Mouse (Mus musculus): Measurements from ENCODE around the gene Spic.

DNA sequence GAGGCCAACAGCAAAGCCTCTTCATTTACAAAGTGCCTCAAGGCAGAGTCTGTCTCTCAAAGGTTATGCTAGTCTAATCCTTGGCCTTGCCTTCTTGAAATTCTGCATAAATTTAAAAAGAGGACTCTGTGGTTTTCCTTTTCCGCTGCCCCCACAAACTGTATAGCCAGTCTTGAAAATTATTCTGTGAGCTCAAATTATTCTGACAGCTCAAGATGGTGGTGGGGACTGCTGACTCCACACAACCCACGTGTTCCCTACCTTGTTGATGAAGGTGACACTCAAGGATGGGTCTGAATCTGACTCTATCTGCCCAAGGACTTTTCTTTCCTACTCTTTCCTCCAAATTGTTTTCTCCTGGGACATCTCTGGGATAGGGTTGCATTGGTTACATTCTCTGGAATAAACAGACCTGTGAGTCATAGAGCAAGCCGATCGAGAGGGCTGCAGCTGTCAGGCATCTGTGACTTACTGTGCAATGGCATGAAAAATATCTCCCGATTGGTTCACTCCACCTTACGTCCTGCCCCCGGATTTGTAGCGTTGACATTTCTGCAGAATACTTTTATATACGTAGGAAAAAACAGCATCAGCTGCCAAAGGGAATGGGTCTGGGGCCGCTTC is 53.4 kb downstream of the Spic start:
- TF ChIP-seq CTCF (IDR thresholded peaks at IDR 0.05; ENCODE audit: extremely low read depth, insufficient read length, insufficient replicate concordance, low read depth, low read length) (no peak), POLR2A (IDR thresholded peaks at IDR 0.05; ENCODE audit: low read depth, low read length) (no peak)

Data from small intestine, adult 2 months (tissue).